Mouse (Mus musculus) urinary bladder, postnatal 10 days (tissue): ENCODE results near the gene Rasgrp2.

Experiments
- DNase-seq: peaks from one replicate; pipeline ENCODE4 v3.0.0; 2022; ENCODE audit warnings: low spot score

The Rasgrp2 gene

GRCm38 (mm10) chr19:6399285-6400095 is at the start of gene Rasgrp2:
Rasgrp2 (plus strand) TSS chr19:6399340.
- no peak for DNase-seq

- no peak for DNase-seq
Observed at GRCm38 (mm10) chr19:6351431-6352106, 47.6 kb upstream of the Rasgrp2 start.

GRCm38 (mm10) chr19:6352107-6352505 is 47.0 kb upstream of the Rasgrp2 start:
- no peak for DNase-seq

GRCm38 (mm10) chr19:6354030-6354429 is 45.1 kb upstream of the Rasgrp2 start:
- DNase-seq: no peak

- DNase-seq: no peak
Observed at GRCm38 (mm10) chr19:6361291-6361690, 37.8 kb upstream of the Rasgrp2 start.

GRCm38 (mm10) chr19:6363091-6363410 is 36.1 kb upstream of the Rasgrp2 start:
- no peak for DNase-seq

- peak; percentile 98 for DNase-seq
Observed at GRCm38 (mm10) chr19:6363411-6364240, 35.5 kb upstream of the Rasgrp2 start, which contains the start of gene Sf1. Sf1 (plus strand) TSS chr19:6363690.

- peak; percentile 73 for DNase-seq
Observed at GRCm38 (mm10) chr19:6364317-6364725, 34.8 kb upstream of the Rasgrp2 start.

- DNase-seq: no peak
Observed at GRCm38 (mm10) chr19:6364842-6365241, 34.3 kb upstream of the Rasgrp2 start.

GRCm38 (mm10) chr19:6370175-6370574 is 29.0 kb upstream of the Rasgrp2 start:
- no peak for DNase-seq

- no peak for DNase-seq
Observed at GRCm38 (mm10) chr19:6372433-6372832, 26.7 kb upstream of the Rasgrp2 start.

- DNase-seq: peak; percentile 63
Observed at GRCm38 (mm10) chr19:6373539-6374400, 25.4 kb upstream of the Rasgrp2 start.

- DNase-seq: no peak
Observed at GRCm38 (mm10) chr19:6374571-6374970, 24.6 kb upstream of the Rasgrp2 start.

- DNase-seq: no peak
Observed at GRCm38 (mm10) chr19:6375423-6376254, 23.5 kb upstream of the Rasgrp2 start.

GRCm38 (mm10) chr19:6376255-6376564 is 22.9 kb upstream of the Rasgrp2 start:
- DNase-seq: no peak

- no peak for DNase-seq
Observed at GRCm38 (mm10) chr19:6376643-6377042, 22.5 kb upstream of the Rasgrp2 start.

- DNase-seq: no peak
Observed at GRCm38 (mm10) chr19:6377327-6378040, 21.7 kb upstream of the Rasgrp2 start.

GRCm38 (mm10) chr19:6380411-6381166 is 18.6 kb upstream of the Rasgrp2 start:
- no peak for DNase-seq

- DNase-seq: no peak
Observed at GRCm38 (mm10) chr19:6381238-6381637, 17.9 kb upstream of the Rasgrp2 start.
